Mouse (Mus musculus) splenic B cell, adult 2 months (primary cell): ENCODE measurements around the gene Gm5414.

Experiments
- DNase-seq: peaks from one replicate; pipeline ENCODE4 v3.0.0-alpha.2; 2011; ENCODE audit warnings: low read depth, low spot score
- H3K27me3 ChIP-seq: 2 replicates; pipeline ENCODE4 v1.6.1; 2012; ENCODE audit warnings: mild to moderate bottlenecking, low read length, moderate library complexity, mixed read lengths; ENCODE audit not compliant: control insufficient read depth, poor library complexity, insufficient read depth, severe bottlenecking
- H3K36me3 ChIP-seq: 2 replicates; pipeline ENCODE4 v1.6.1; 2012; ENCODE audit warnings: mild to moderate bottlenecking, low read length, moderate library complexity, mixed read lengths; ENCODE audit not compliant: control insufficient read depth, poor library complexity, insufficient read depth, severe bottlenecking

The Gm5414 gene

GRCm38 (mm10) chr15:101627884-101628283 is at the start of gene Gm5414:
TSS of gene Gm5414 (minus strand) at chr15:101628188.
- DNase-seq, result no peak
- Histone ChIP-seq H3K36me3 (no peaks in the 10 kb centered on the region), H3K27me3 (no peaks in the 10 kb centered on the region)

GRCm38 (mm10) chr15:101675978-101676377 is 48.0 kb upstream of the Gm5414 start:
- Histone ChIP-seq H3K27me3 (no peaks in the 10 kb centered on the region), H3K36me3 (no peaks in the 10 kb centered on the region)
- DNase-seq, result no peak

GRCm38 (mm10) chr15:101652736-101653265 is 24.8 kb upstream of the Gm5414 start:
- no peak for DNase-seq
- H3K36me3 ChIP-seq, result no peaks in the 10 kb centered on the region
- H3K27me3 ChIP-seq, result no peaks in the 10 kb centered on the region

- no peaks in the 10 kb centered on the region for H3K36me3 ChIP-seq
- H3K27me3 ChIP-seq, result no peaks in the 10 kb centered on the region
- no peak for DNase-seq
These were observed 19.3 kb upstream of the Gm5414 start, which contains the start of gene Gm5478 for GRCm38 (mm10) chr15:101647280-101647679. TSS of gene Gm5478 (minus strand) at chr15:101647380.

GRCm38 (mm10) chr15:101599123-101599522 is 28.9 kb downstream of the Gm5414 start:
- DNase-seq, result no peak
- no peaks in the 10 kb centered on the region for H3K27me3 ChIP-seq
- H3K36me3 ChIP-seq, result no peaks in the 10 kb centered on the region

- DNase-seq, result no peak
- Histone ChIP-seq H3K27me3 (no peaks in the 10 kb centered on the region), H3K36me3 (no peaks in the 10 kb centered on the region)
These were observed 39.8 kb downstream of the Gm5414 start for GRCm38 (mm10) chr15:101588216-101588615.

- DNase-seq, result no peak
- no peaks in the 10 kb centered on the region for H3K27me3 ChIP-seq
- H3K36me3 ChIP-seq, result no peaks in the 10 kb centered on the region
These were observed 43.5 kb downstream of the Gm5414 start for GRCm38 (mm10) chr15:101584456-101584855.

GRCm38 (mm10) chr15:101583211-101583965 is 44.6 kb downstream of the Gm5414 start:
- H3K36me3 ChIP-seq, result no peaks in the 10 kb centered on the region
- DNase-seq, result no peak
- H3K27me3 ChIP-seq, result no peaks in the 10 kb centered on the region

GRCm38 (mm10) chr15:101581701-101582100 is 46.3 kb downstream of the Gm5414 start:
- DNase-seq, result no peak

GRCm38 (mm10) chr15:101575506-101575905 is 52.5 kb downstream of the Gm5414 start:
- H3K36me3 ChIP-seq, result no peaks in the 10 kb centered on the region
- no peaks in the 10 kb centered on the region for H3K27me3 ChIP-seq
- no peak for DNase-seq

More at GRCm38 (mm10) chr15:101581701-101582100, 46.3 kb downstream of the Gm5414 start:
- Histone ChIP-seq H3K36me3 (no peaks in the 10 kb centered on the region), H3K27me3 (no peaks in the 10 kb centered on the region)
